Mouse (Mus musculus) olfactory bulb, adult 2 months (tissue): ENCODE data around the gene Nfatc2ip. TPM values are rescaled to one million over a fixed set of nuclear protein-coding genes. Genes with fewer than 3 reads are reported as not detected.

Experiments
- H3K27ac ChIP-seq: fragments of 200-500 bp; 2 replicates; pipeline ENCODE4 v1.5.1; 2012; ENCODE audit warnings: low read depth, low read length; ENCODE audit not compliant: insufficient read depth
- H3K4me1 ChIP-seq: fragments of 200-500 bp; 2 replicates; pipeline ENCODE4 v1.6.1; 2012; ENCODE audit warnings: low read length; ENCODE audit not compliant: control insufficient read depth, insufficient read depth
- H3K4me3 ChIP-seq: fragments of 200-500 bp; 2 replicates; pipeline ENCODE4 v1.5.1; 2012; ENCODE audit warnings: mild to moderate bottlenecking, low read depth, low read length, moderate library complexity; ENCODE audit not compliant: insufficient read depth
- CTCF ChIP-seq: fragments of 200-500 bp; IDR thresholded peaks from 2 replicates; pipeline ENCODE4 v1.5.1; 2012; ENCODE audit warnings: low read depth, mild to moderate bottlenecking, low read length, moderate library complexity; ENCODE audit not compliant: insufficient read depth
- POLR2A ChIP-seq: fragments of 200-500 bp; IDR thresholded peaks from 2 replicates; pipeline ENCODE4 v1.6.1; 2012; ENCODE audit warnings: mild to moderate bottlenecking, low read depth, low read length, moderate library complexity; ENCODE audit not compliant: insufficient read depth
- WGBS: fragments of 180-500 bp; shearing (Covaris S2); methylation state at CpG from one replicate; pipeline ENCODE4 v1.1.7; 2018; 5-methylcytosine and 5-hydroxymethylcytosine counted together
- polyA plus RNA-seq: library from polyadenylated mRNA; stranded (reverse); fragments of >200 nt; gene quantifications from 2 replicates; pipeline ENCODE4 v1.2.4, GENCODE M21; 2012; ENCODE audit warnings: low replicate concordance; ENCODE audit not compliant: missing spikeins, insufficient read depth, insufficient read length

Nfatc2ip gene
- polyA plus RNA-seq, 1 experiment, result not detected

- H3K4me1 ChIP-seq, result no peaks in the 10 kb centered on the region
- H3K4me3 ChIP-seq, result no peak overlapping the region
- TF ChIP-seq CTCF (no peak), POLR2A (no peak)
- WGBS, result 79% methylated on average over 6 of the region's 6 CpGs
- no peak overlapping the region for H3K27ac ChIP-seq
Observed at GRCm38 (mm10) chr7:126340206-126340618, 56.3 kb downstream of the Nfatc2ip start.

- 44% methylated on average over 8 of the region's 8 CpGs for WGBS
- TF ChIP-seq CTCF (no peak), POLR2A (no peak)
- H3K27ac ChIP-seq, result no peak overlapping the region
- no peaks in the 10 kb centered on the region for H3K4me1 ChIP-seq
- no peak overlapping the region for H3K4me3 ChIP-seq
Observed at GRCm38 (mm10) chr7:126339521-126339971, 57.0 kb downstream of the Nfatc2ip start.

GRCm38 (mm10) chr7:126338906-126339305, 57.6 kb downstream of the Nfatc2ip start:
- Histone ChIP-seq H3K27ac (no peak overlapping the region), H3K4me1 (no peaks in the 10 kb centered on the region), H3K4me3 (no peak overlapping the region)
- no peak for TF ChIP-seq CTCF
- WGBS, result 78% methylated on average over 8 of the region's 8 CpGs

- TF ChIP-seq CTCF, result no peak
- TF ChIP-seq POLR2A, result no peak
Observed at GRCm38 (mm10) chr7:126335556-126335955, 61.0 kb downstream of the Nfatc2ip start.

More at GRCm38 (mm10) chr7:126335556-126335955, 61.0 kb downstream of the Nfatc2ip start:
- Histone ChIP-seq H3K4me1 (no peaks in the 10 kb centered on the region), H3K27ac (no peak overlapping the region), H3K4me3 (no peak overlapping the region)
- 100% methylated on average over 1 of the region's 1 CpGs for WGBS

Other genes with a start within 250 kb of the Nfatc2ip start
- gene Xpo6, start 196.2 kb downstream of the Nfatc2ip start, polyA plus RNA-seq, result not detected in 2 replicates
- not detected in 2 replicates for gene Sbk1, start 124.1 kb downstream of the Nfatc2ip start, polyA plus RNA-seq
- gene Lat, start 27.2 kb downstream of the Nfatc2ip start, polyA plus RNA-seq, result 430 and 536 TPM in 2 replicates
- not detected in 2 replicates for gene Spns1, start 19.3 kb downstream of the Nfatc2ip start, polyA plus RNA-seq
- gene Cd19, start 18.2 kb upstream of the Nfatc2ip start, polyA plus RNA-seq, result not detected in 2 replicates
- gene Rabep2, start 32.0 kb upstream of the Nfatc2ip start, polyA plus RNA-seq, result not detected in 2 replicates
- gene Atp2a1, start 66.4 kb upstream of the Nfatc2ip start, polyA plus RNA-seq, result not detected in 2 replicates
- gene Sh2b1, start 78.7 kb upstream of the Nfatc2ip start, polyA plus RNA-seq, result not detected in 2 replicates
- gene Tufm, start 90.6 kb upstream of the Nfatc2ip start, polyA plus RNA-seq, result not detected in 2 replicates
- 471 TPM in 1 of 2 replicates, not detected in the other for gene Atxn2l, start 106.7 kb upstream of the Nfatc2ip start, polyA plus RNA-seq
- gene Eif3c, start 169.7 kb upstream of the Nfatc2ip start, polyA plus RNA-seq, result 330 TPM in 1 of 2 replicates, not detected in the other
- not detected in 2 replicates for gene Apobr, start 188.2 kb upstream of the Nfatc2ip start, polyA plus RNA-seq
- gene Cln3, start 189.1 kb upstream of the Nfatc2ip start, polyA plus RNA-seq, result not detected in 2 replicates
- gene Il27, start 198.2 kb upstream of the Nfatc2ip start, polyA plus RNA-seq, result not detected in 2 replicates
- not detected in 2 replicates for gene Nupr1, start 234.1 kb upstream of the Nfatc2ip start, polyA plus RNA-seq